ENCODE assay signal across 12 mouse cellular contexts in genomic region chr8:25342501-25342900, GRCm38 (mm10).
DNase-seq lines count a peak whose midpoint lies in the region; ATAC-seq and TF ChIP-seq lines count a peak whose summit lies in the region.
"Had no signal": no experiment of that assay in that cellular context is flagged by ENCODE, and none has a peak within 500 bp of the region (broad histone marks: within the 10 kb centered on the region; RNA-seq: fewer than 3 reads in every experiment).

No protein-coding gene starts in this region.

- no peak for TF ChIP-seq EP300 in heart, adult 2 months (IDR thresholded peaks at IDR 0.05; ENCODE audit: insufficient read depth, low read depth, low read length)

- no peak for TF ChIP-seq POLR2A in heart, adult 2 months (IDR thresholded peaks at IDR 0.05; ENCODE audit: insufficient read depth, low read depth, low read length)

- no peak for TF ChIP-seq CTCF in heart, adult 2 months (IDR thresholded peaks at IDR 0.05)
- TF ChIP-seq CTCF in kidney, postnatal 0 days (IDR thresholded peaks at IDR 0.05; ENCODE audit: low read depth), result no peak

- ATAC-seq in kidney, postnatal 0 days (replicated peaks; ENCODE audit: low FRiP score, low read depth), result no peak
- no peak for ATAC-seq in embryonic facial prominence, embryonic 13.5 days (ENCODE audit: insufficient number of reproducible peaks, insufficient read depth, low FRiP score, low TSS enrichment, low read depth)
- ATAC-seq in stomach, embryonic 15.5 days (ENCODE audit: insufficient read depth, low FRiP score, low read depth), result no peak

- H3K79me2 ChIP-seq in heart, adult 2 months (replicated peaks; ENCODE audit: control insufficient read depth, insufficient read depth, low read length), result no peaks in the 10 kb centered on the region

- H3K27ac ChIP-seq in heart, adult 2 months, result peak overlapping the region; percentile 38
- 0 out of 2 replicates have a peak overlapping the region, but pooled peaks have one; percentile 48 for H3K27ac ChIP-seq in kidney, postnatal 0 days
- peak overlapping the region; percentile 96 for H3K27ac ChIP-seq in embryonic facial prominence, embryonic 13.5 days
- H3K27ac ChIP-seq in stomach, embryonic 15.5 days, result peak overlapping the region; percentile 70; the same call in 1 of the 2 replicates
- H3K27ac ChIP-seq: hindbrain, embryonic 15.5 days had no signal

- no peaks in the 10 kb centered on the region for H3K9me3 ChIP-seq in kidney, postnatal 0 days (replicated peaks; ENCODE audit: low read length)
- no peaks in the 10 kb centered on the region for H3K9me3 ChIP-seq in embryonic facial prominence, embryonic 13.5 days
- H3K9me3 ChIP-seq in stomach, embryonic 15.5 days, result no peaks in the 10 kb centered on the region
- H3K9me3 ChIP-seq: hindbrain, embryonic 15.5 days had no signal

- no peak overlapping the region for H3K4me2 ChIP-seq in kidney, postnatal 0 days (ENCODE audit: low read length)
- peak overlapping the region; percentile 53 for H3K4me2 ChIP-seq in embryonic facial prominence, embryonic 13.5 days
- no peak overlapping the region for H3K4me2 ChIP-seq in stomach, embryonic 15.5 days
- H3K4me2 ChIP-seq: hindbrain, embryonic 15.5 days had no signal

- H3K36me3 ChIP-seq in heart, adult 2 months (ENCODE audit: control insufficient read depth, insufficient read depth, low read length), result no peaks in the 10 kb centered on the region
- no peaks in the 10 kb centered on the region for H3K36me3 ChIP-seq in kidney, postnatal 0 days (ENCODE audit: insufficient read depth, low read length)
- no peaks in the 10 kb centered on the region for H3K36me3 ChIP-seq in embryonic facial prominence, embryonic 13.5 days
- no peaks in the 10 kb centered on the region for H3K36me3 ChIP-seq in stomach, embryonic 15.5 days
- H3K36me3 ChIP-seq: hindbrain, embryonic 15.5 days had no signal

- H3K4me3 ChIP-seq in heart, adult 2 months, result no peak overlapping the region
- H3K4me3 ChIP-seq in kidney, postnatal 0 days (replicated peaks; ENCODE audit: low read depth, low read length), result no peak overlapping the region
- H3K4me3 ChIP-seq in embryonic facial prominence, embryonic 13.5 days, result no peak overlapping the region
- no peak overlapping the region for H3K4me3 ChIP-seq in stomach, embryonic 15.5 days (replicated peaks)
- H3K4me3 ChIP-seq: erythroblast, embryonic 14.5 days; hindbrain, embryonic 15.5 days had no signal

- 82% methylated on average over 5 of the region's 5 CpGs for WGBS in heart, adult 2 months
- 62% methylated on average over 5 of the region's 5 CpGs for WGBS in kidney, postnatal 0 days
- 58% methylated on average over 5 of the region's 5 CpGs for WGBS in embryonic facial prominence, embryonic 13.5 days
- WGBS in stomach, embryonic 15.5 days, result 73% methylated on average over 5 of the region's 5 CpGs

- intact Hi-C loops in heart, adult 2 months (cut with DNase I), result no loop called here

- H3K9ac ChIP-seq in heart, adult 2 months (ENCODE audit: low read depth, low read length), result no peak overlapping the region
- H3K9ac ChIP-seq in kidney, postnatal 0 days (ENCODE audit: low read depth, low read length), result no peak overlapping the region
- H3K9ac ChIP-seq in embryonic facial prominence, embryonic 13.5 days, result no peak overlapping the region
- H3K9ac ChIP-seq in stomach, embryonic 15.5 days, result no peak overlapping the region
- H3K9ac ChIP-seq: hindbrain, embryonic 15.5 days had no signal

- no peaks in the 10 kb centered on the region for H3K27me3 ChIP-seq in heart, adult 2 months (ENCODE audit: control insufficient read depth, insufficient read depth, low read length)
- no peaks in the 10 kb centered on the region for H3K27me3 ChIP-seq in kidney, postnatal 0 days (ENCODE audit: insufficient read depth, low read length)
- H3K27me3 ChIP-seq in embryonic facial prominence, embryonic 13.5 days, result no peaks in the 10 kb centered on the region
- H3K27me3 ChIP-seq in stomach, embryonic 15.5 days (replicated peaks), result no peaks in the 10 kb centered on the region
- H3K27me3 ChIP-seq: hindbrain, embryonic 15.5 days had no signal

- DNase-seq in heart, adult 2 months, result no peak
- no peak for DNase-seq in heart, adult 9 months (ENCODE audit: low spot score in 2 of 2)
- DNase-seq in kidney, postnatal 0 days (ENCODE audit: low spot score), result no peak
- no peak for DNase-seq in kidney, adult 18-20 months
- no peak for DNase-seq in thymus, postnatal 14 days
- DNase-seq: cerebellum, postnatal 25 days; spleen, adult 18-20 months; thymus, adult 2 months had no signal

- H3K4me1 ChIP-seq in heart, adult 2 months (ENCODE audit: control insufficient read depth, insufficient read depth, low read length), result no peaks in the 10 kb centered on the region; the same call in 1 of the 2 replicates
- H3K4me1 ChIP-seq in kidney, postnatal 0 days (replicated peaks; ENCODE audit: insufficient read depth, low read length), result 0 out of 2 replicates have a peak, but pooled peaks cover 3% of the 10 kb centered on the region
- H3K4me1 ChIP-seq in embryonic facial prominence, embryonic 13.5 days, result peaks cover 36% of the 10 kb centered on the region
- H3K4me1 ChIP-seq in stomach, embryonic 15.5 days, result 0 out of 2 replicates have a peak, but pooled peaks cover 4% of the 10 kb centered on the region
- H3K4me1 ChIP-seq: hindbrain, embryonic 15.5 days had no signal

Comparison
In these comparisons a context has a peak if more than half of its experiments do, and no peak if none do; other contexts are left out.
1. H3K27ac ChIP-seq: peak in every context shown above with its lines; median percentile 96 in embryonic facial prominence, embryonic 13.5 days; 70 in stomach, embryonic 15.5 days; 48 in kidney, postnatal 0 days; 38 in heart, adult 2 months.